Mouse (Mus musculus) lung, postnatal 10 days (tissue): Measurements from ENCODE around the gene Prx.

Experiments used
- DNase-seq: peaks from one replicate; pipeline ENCODE4 v3.0.0; 2021

The Prx gene

GRCm38 (mm10) chr7:27499036-27499435 lies at the start of gene Prx:
Gene Prx (plus strand): TSS chr7:27499324.
- DNase-seq = peak; percentile 63

GRCm38 (mm10) chr7:27451359-27451758 lies 47.8 kb upstream of the Prx start:
- no peak for DNase-seq

GRCm38 (mm10) chr7:27452206-27452770 lies 46.8 kb upstream of the Prx start:
- no peak for DNase-seq

GRCm38 (mm10) chr7:27454461-27455121 lies 44.5 kb upstream of the Prx start:
- no peak for DNase-seq

GRCm38 (mm10) chr7:27455273-27455672 lies 43.9 kb upstream of the Prx start:
- DNase-seq = no peak

- DNase-seq = no peak
Observed at GRCm38 (mm10) chr7:27458614-27459013, 40.5 kb upstream of the Prx start.

GRCm38 (mm10) chr7:27459640-27460039 lies 39.5 kb upstream of the Prx start:
- no peak for DNase-seq

GRCm38 (mm10) chr7:27460477-27460876 lies 38.6 kb upstream of the Prx start:
- DNase-seq = no peak

GRCm38 (mm10) chr7:27467648-27468047 lies 31.5 kb upstream of the Prx start:
- DNase-seq = no peak

- DNase-seq = no peak
Observed at GRCm38 (mm10) chr7:27471390-27472120, 27.6 kb upstream of the Prx start.

GRCm38 (mm10) chr7:27472596-27472995 lies 26.5 kb upstream of the Prx start:
- DNase-seq = peak; percentile 13

- peak; percentile 100 for DNase-seq
Observed at GRCm38 (mm10) chr7:27473156-27473834, 25.8 kb upstream of the Prx start, which contains the start of gene Sertad3. Gene Sertad3 (plus strand): TSS chr7:27473768.

GRCm38 (mm10) chr7:27473835-27474489 lies 25.2 kb upstream of the Prx start:
- no peak for DNase-seq

- DNase-seq = peak; percentile 99
Observed at GRCm38 (mm10) chr7:27474490-27474954, 24.6 kb upstream of the Prx start.

GRCm38 (mm10) chr7:27475596-27475995 lies 23.5 kb upstream of the Prx start:
- DNase-seq = no peak

GRCm38 (mm10) chr7:27476098-27476635 lies 23.0 kb upstream of the Prx start:
- no peak for DNase-seq

GRCm38 (mm10) chr7:27478561-27478960 lies 20.6 kb upstream of the Prx start:
- no peak for DNase-seq

- no peak for DNase-seq
Observed at GRCm38 (mm10) chr7:27479750-27480149, 19.4 kb upstream of the Prx start.

GRCm38 (mm10) chr7:27480506-27480905 lies 18.6 kb upstream of the Prx start:
- DNase-seq = no peak

GRCm38 (mm10) chr7:27480927-27481626 lies 18.0 kb upstream of the Prx start:
- no peak for DNase-seq

GRCm38 (mm10) chr7:27481627-27481969 lies 17.5 kb upstream of the Prx start:
- DNase-seq = peak; percentile 95

- DNase-seq = no peak
Observed at GRCm38 (mm10) chr7:27483860-27484259, 15.3 kb upstream of the Prx start.
